Mouse (Mus musculus): ENCODE results near the gene Rab25. TPM values are rescaled to one million over a fixed set of nuclear protein-coding genes. Genes with fewer than 3 reads are reported as not detected.

Gene Rab25
- polyA plus RNA-seq, 1 experiment from 2014 or later: 0.78 TPM

- 78% methylated on average over 2 of the region's 2 CpGs for WGBS
- no peak overlapping the region for H3K27ac ChIP-seq (ENCODE audit: low read depth, low read length)
- H3K36me3 ChIP-seq (ENCODE audit: control insufficient read depth, insufficient read depth, low read length): no peaks in the 10 kb centered on the region
- no peak overlapping the region for H3K4me2 ChIP-seq (ENCODE audit: low read depth)
- H3K9me3 ChIP-seq (ENCODE audit: control insufficient read depth, low read length): no peaks in the 10 kb centered on the region
- H3K4me3 ChIP-seq (ENCODE audit: low read depth, low read length): no peak overlapping the region
- DNase-seq (ENCODE audit: low spot score): no peak
- H3K27me3 ChIP-seq (ENCODE audit: control insufficient read depth, insufficient read depth, low read length): no peaks in the 10 kb centered on the region
- no peaks in the 10 kb centered on the region for H3K4me1 ChIP-seq (ENCODE audit: control insufficient read depth, insufficient read depth, low read length)
- no peak overlapping the region for H3K9ac ChIP-seq (ENCODE audit: low read length)
- no peak for ATAC-seq (ENCODE audit: insufficient read depth, low FRiP score, low TSS enrichment)
Observed at GRCm38 (mm10) chr3:88516407-88516806, 31.7 kb downstream of the Rab25 start.

GRCm38 (mm10) chr3:88515095-88515386, 33.1 kb downstream of the Rab25 start:
- no peaks in the 10 kb centered on the region for H3K4me1 ChIP-seq (ENCODE audit: control insufficient read depth, insufficient read depth, low read length)
- no peak for ATAC-seq (ENCODE audit: insufficient read depth, low FRiP score, low TSS enrichment)
- no peak for DNase-seq (ENCODE audit: low spot score)
- H3K36me3 ChIP-seq (ENCODE audit: control insufficient read depth, insufficient read depth, low read length): no peaks in the 10 kb centered on the region
- no peak overlapping the region for H3K9ac ChIP-seq (ENCODE audit: low read length)
- H3K4me3 ChIP-seq (ENCODE audit: low read depth, low read length): no peak overlapping the region
- no peaks in the 10 kb centered on the region for H3K9me3 ChIP-seq (ENCODE audit: control insufficient read depth, low read length)
- H3K4me2 ChIP-seq (ENCODE audit: low read depth): no peak overlapping the region
- H3K27me3 ChIP-seq (ENCODE audit: control insufficient read depth, insufficient read depth, low read length): no peaks in the 10 kb centered on the region
- WGBS: 95% methylated on average over 2 of the region's 2 CpGs
- no peak overlapping the region for H3K27ac ChIP-seq (ENCODE audit: low read depth, low read length)

- Histone ChIP-seq H3K4me1 (ENCODE audit: control insufficient read depth, insufficient read depth, low read length) (peaks cover 4% of the 10 kb centered on the region), H3K27me3 (ENCODE audit: control insufficient read depth, insufficient read depth, low read length) (no peaks in the 10 kb centered on the region), H3K36me3 (ENCODE audit: control insufficient read depth, insufficient read depth, low read length) (no peaks in the 10 kb centered on the region), H3K9ac (ENCODE audit: low read length) (no peak overlapping the region), H3K4me3 (ENCODE audit: low read depth, low read length) (no peak overlapping the region), H3K4me2 (ENCODE audit: low read depth) (no peak overlapping the region), H3K27ac (ENCODE audit: low read depth, low read length) (no peak overlapping the region), H3K9me3 (ENCODE audit: control insufficient read depth, low read length) (no peaks in the 10 kb centered on the region)
- no peak for ATAC-seq (ENCODE audit: insufficient read depth, low FRiP score, low TSS enrichment)
- 78% methylated on average over 10 of the region's 10 CpGs for WGBS
- no peak for DNase-seq (ENCODE audit: low spot score)
Observed at GRCm38 (mm10) chr3:88514231-88515094, 33.6 kb downstream of the Rab25 start.

GRCm38 (mm10) chr3:88513546-88514115, 34.5 kb downstream of the Rab25 start:
- DNase-seq (ENCODE audit: low spot score): no peak
- H3K27ac ChIP-seq (ENCODE audit: low read depth, low read length): no peak overlapping the region
- no peaks in the 10 kb centered on the region for H3K27me3 ChIP-seq (ENCODE audit: control insufficient read depth, insufficient read depth, low read length)
- ATAC-seq (ENCODE audit: insufficient read depth, low FRiP score, low TSS enrichment): no peak
- H3K4me1 ChIP-seq (ENCODE audit: control insufficient read depth, insufficient read depth, low read length): peaks cover 7% of the 10 kb centered on the region
- 84% methylated on average over 7 of the region's 7 CpGs for WGBS
- H3K9me3 ChIP-seq (ENCODE audit: control insufficient read depth, low read length): no peaks in the 10 kb centered on the region
- H3K4me3 ChIP-seq (ENCODE audit: low read depth, low read length): no peak overlapping the region
- H3K4me2 ChIP-seq (ENCODE audit: low read depth): no peak overlapping the region
- no peaks in the 10 kb centered on the region for H3K36me3 ChIP-seq (ENCODE audit: control insufficient read depth, insufficient read depth, low read length)
- H3K9ac ChIP-seq (ENCODE audit: low read length): no peak overlapping the region

GRCm38 (mm10) chr3:88512896-88513545, 35.1 kb downstream of the Rab25 start:
- Histone ChIP-seq H3K27ac (ENCODE audit: low read depth, low read length) (no peak overlapping the region), H3K4me2 (ENCODE audit: low read depth) (no peak overlapping the region), H3K4me3 (ENCODE audit: low read depth, low read length) (no peak overlapping the region), H3K36me3 (ENCODE audit: control insufficient read depth, insufficient read depth, low read length) (no peaks in the 10 kb centered on the region), H3K4me1 (ENCODE audit: control insufficient read depth, insufficient read depth, low read length) (peaks cover 7% of the 10 kb centered on the region), H3K9ac (ENCODE audit: low read length) (no peak overlapping the region), H3K27me3 (ENCODE audit: control insufficient read depth, insufficient read depth, low read length) (no peaks in the 10 kb centered on the region), H3K9me3 (ENCODE audit: control insufficient read depth, low read length) (no peaks in the 10 kb centered on the region)
- ATAC-seq (ENCODE audit: insufficient read depth, low FRiP score, low TSS enrichment): no peak
- DNase-seq (ENCODE audit: low spot score): no peak
- WGBS: 49% methylated on average over 12 of the region's 15 CpGs

- H3K27ac ChIP-seq (ENCODE audit: low read depth, low read length): no peak overlapping the region
- H3K9ac ChIP-seq (ENCODE audit: low read length): no peak overlapping the region
- no peak overlapping the region for H3K4me3 ChIP-seq (ENCODE audit: low read depth, low read length)
- no peaks in the 10 kb centered on the region for H3K9me3 ChIP-seq (ENCODE audit: control insufficient read depth, low read length)
- H3K4me1 ChIP-seq (ENCODE audit: control insufficient read depth, insufficient read depth, low read length): peaks cover 7% of the 10 kb centered on the region
- no peak for DNase-seq (ENCODE audit: low spot score)
- H3K27me3 ChIP-seq (ENCODE audit: control insufficient read depth, insufficient read depth, low read length): no peaks in the 10 kb centered on the region
- no peak for ATAC-seq (ENCODE audit: insufficient read depth, low FRiP score, low TSS enrichment)
- WGBS: 54% methylated on average over 6 of the region's 6 CpGs
- H3K4me2 ChIP-seq (ENCODE audit: low read depth): no peak overlapping the region
- no peaks in the 10 kb centered on the region for H3K36me3 ChIP-seq (ENCODE audit: control insufficient read depth, insufficient read depth, low read length)
Observed at GRCm38 (mm10) chr3:88512141-88512895, 35.8 kb downstream of the Rab25 start.

- Histone ChIP-seq H3K36me3 (ENCODE audit: control insufficient read depth, insufficient read depth, low read length) (no peaks in the 10 kb centered on the region), H3K4me3 (ENCODE audit: low read depth, low read length) (no peak overlapping the region), H3K27me3 (ENCODE audit: control insufficient read depth, insufficient read depth, low read length) (no peaks in the 10 kb centered on the region), H3K9me3 (ENCODE audit: control insufficient read depth, low read length) (no peaks in the 10 kb centered on the region), H3K4me1 (ENCODE audit: control insufficient read depth, insufficient read depth, low read length) (peaks cover 7% of the 10 kb centered on the region), H3K4me2 (ENCODE audit: low read depth) (no peak overlapping the region), H3K27ac (ENCODE audit: low read depth, low read length) (no peak overlapping the region), H3K9ac (ENCODE audit: low read length) (no peak overlapping the region)
- 66% methylated on average over 4 of the region's 4 CpGs for WGBS
- ATAC-seq (ENCODE audit: insufficient read depth, low FRiP score, low TSS enrichment) (no peak), DNase-seq (ENCODE audit: low spot score) (no peak)
Observed at GRCm38 (mm10) chr3:88511559-88511958, 36.5 kb downstream of the Rab25 start.

- no peaks in the 10 kb centered on the region for H3K27me3 ChIP-seq (ENCODE audit: control insufficient read depth, insufficient read depth, low read length)
- DNase-seq (ENCODE audit: low spot score) (no peak), ATAC-seq (ENCODE audit: insufficient read depth, low FRiP score, low TSS enrichment) (no peak)
- H3K4me2 ChIP-seq (ENCODE audit: low read depth): peak overlapping the region; percentile 36
- no peaks in the 10 kb centered on the region for H3K9me3 ChIP-seq (ENCODE audit: control insufficient read depth, low read length)
- H3K4me1 ChIP-seq (ENCODE audit: control insufficient read depth, insufficient read depth, low read length): peaks cover 7% of the 10 kb centered on the region
- H3K9ac ChIP-seq (ENCODE audit: low read length): peak overlapping the region; percentile 56
- H3K4me3 ChIP-seq (ENCODE audit: low read depth, low read length): peak overlapping the region; percentile 18
- H3K27ac ChIP-seq (ENCODE audit: low read depth, low read length): peak overlapping the region; percentile 64
- no peaks in the 10 kb centered on the region for H3K36me3 ChIP-seq (ENCODE audit: control insufficient read depth, insufficient read depth, low read length)
- WGBS: 57% methylated on average over 13 of the region's 13 CpGs
Observed at GRCm38 (mm10) chr3:88510421-88511289, 37.4 kb downstream of the Rab25 start.
